Mouse (Mus musculus): Measurements from ENCODE around the gene Stra6. TPM values are rescaled to one million over a fixed set of nuclear protein-coding genes. Genes with fewer than 3 reads are reported as not detected.

The Stra6 gene
- total RNA-seq, 2 experiments from 2014 or later = 0.16 to 0.29 TPM

GRCm38 (mm10) chr9:58087277-58087998 lies 23.9 kb downstream of the Stra6 start:
- no peak for DNase-seq
- intact Hi-C loops (cut with DNase I; ENCODE audit: low total_unique reads) = no loop called here

- intact Hi-C loops (cut with DNase I; ENCODE audit: low total_unique reads) = no loop called here
- DNase-seq = peak; percentile 44
These were observed 28.2 kb downstream of the Stra6 start for GRCm38 (mm10) chr9:58091623-58092425.

- intact Hi-C loops (cut with DNase I; ENCODE audit: low total_unique reads) = no loop called here
These were observed 29.1 kb downstream of the Stra6 start for GRCm38 (mm10) chr9:58092581-58093269.

DNA sequence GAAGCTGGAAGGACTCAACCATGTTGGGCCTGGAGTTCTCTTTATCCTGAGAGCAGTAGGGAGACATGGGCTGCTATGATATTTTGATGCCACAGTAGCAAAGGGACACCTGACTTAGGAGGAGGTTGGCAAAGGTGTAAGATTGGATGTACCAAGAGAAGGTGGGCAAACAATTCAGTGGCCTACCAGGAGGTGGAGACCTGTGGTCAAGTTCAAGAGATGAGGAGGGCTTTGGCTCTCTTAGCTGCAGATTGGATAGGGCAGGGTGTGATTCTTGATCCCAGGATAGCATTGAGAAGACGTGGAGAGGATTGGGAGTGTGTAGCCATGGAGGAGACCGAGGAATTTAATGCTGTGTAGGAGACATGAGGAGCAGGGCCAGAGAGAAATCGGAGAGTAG lies 30.2 kb downstream of the Stra6 start:
- no peak for DNase-seq
- intact Hi-C loops (cut with DNase I; ENCODE audit: low total_unique reads) = no loop called here

More at GRCm38 (mm10) chr9:58092581-58093269, 29.1 kb downstream of the Stra6 start:
- DNase-seq = peak; percentile 44

DNA sequence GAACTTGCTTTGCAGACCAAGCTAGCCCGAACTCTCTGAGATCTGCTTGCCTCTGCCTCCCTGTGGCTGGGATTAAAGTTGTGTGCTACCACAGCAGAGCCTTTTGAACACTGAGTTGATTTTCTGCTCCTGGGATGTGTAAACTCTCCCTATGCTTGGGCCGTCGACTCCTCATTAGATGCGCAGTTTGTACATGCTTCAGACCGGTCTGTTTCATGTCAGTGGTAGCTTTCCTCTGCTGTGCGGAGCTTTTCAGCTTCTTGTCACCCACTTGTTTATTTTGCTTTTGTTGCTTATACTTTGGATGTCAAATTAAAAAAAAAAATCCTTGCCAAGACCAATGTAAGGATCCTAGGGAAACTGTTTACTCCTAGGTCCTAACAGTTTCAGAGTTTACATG lies 32.4 kb downstream of the Stra6 start:
- no peak for DNase-seq
- intact Hi-C loops (cut with DNase I; ENCODE audit: low total_unique reads) = no loop called here

- intact Hi-C loops (cut with DNase I; ENCODE audit: low total_unique reads) = no loop called here
- DNase-seq = no peak
These were observed 33.2 kb downstream of the Stra6 start for GRCm38 (mm10) chr9:58096629-58097301.

GRCm38 (mm10) chr9:58099836-58100565 lies 36.4 kb downstream of the Stra6 start:
- no peak for DNase-seq
- intact Hi-C loops (cut with DNase I; ENCODE audit: low total_unique reads) = no loop called here

DNA sequence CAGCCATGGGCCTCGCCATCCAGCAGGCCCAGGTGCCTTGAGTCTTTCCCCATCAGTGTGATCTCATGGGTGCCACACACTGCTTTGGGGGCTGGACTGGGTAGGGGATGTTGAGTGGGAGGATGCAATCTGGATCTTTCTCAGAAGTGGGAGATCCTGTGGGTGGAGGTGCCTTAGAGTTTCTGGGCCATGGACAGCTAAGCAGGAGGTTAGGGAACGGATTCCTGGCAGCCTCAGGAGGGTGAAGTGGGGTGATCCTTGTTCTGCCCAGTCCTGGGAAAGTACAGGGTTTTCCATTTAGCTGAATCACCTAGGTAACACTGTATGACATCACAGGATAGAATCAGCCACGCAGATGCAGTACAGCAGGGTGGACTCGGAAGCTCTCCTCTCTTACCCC lies 38.4 kb downstream of the Stra6 start:
- no peak for DNase-seq
- intact Hi-C loops (cut with DNase I; ENCODE audit: low total_unique reads) = no loop called here

DNA sequence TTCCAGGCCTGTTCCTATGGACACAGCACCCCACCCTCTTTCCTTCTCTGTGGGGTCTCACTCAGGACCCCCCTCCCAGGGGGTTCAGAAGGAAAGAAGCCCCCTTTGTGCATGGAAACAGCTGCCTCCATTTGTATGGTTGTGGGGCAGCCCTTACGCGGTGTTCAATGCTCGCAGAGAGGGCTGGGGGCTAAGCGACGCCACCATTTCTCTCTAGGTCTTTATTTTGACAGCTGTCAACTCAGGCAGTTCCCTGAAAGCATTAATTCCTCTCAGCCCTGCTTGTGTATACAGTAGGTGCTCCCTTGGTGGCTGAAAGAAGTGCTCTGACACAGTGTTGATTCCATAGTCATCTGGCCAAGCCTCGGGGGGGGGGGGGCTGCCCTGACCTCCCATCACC lies 40.1 kb downstream of the Stra6 start:
- DNase-seq = no peak
- intact Hi-C loops (cut with DNase I; ENCODE audit: low total_unique reads) = no loop called here

DNA sequence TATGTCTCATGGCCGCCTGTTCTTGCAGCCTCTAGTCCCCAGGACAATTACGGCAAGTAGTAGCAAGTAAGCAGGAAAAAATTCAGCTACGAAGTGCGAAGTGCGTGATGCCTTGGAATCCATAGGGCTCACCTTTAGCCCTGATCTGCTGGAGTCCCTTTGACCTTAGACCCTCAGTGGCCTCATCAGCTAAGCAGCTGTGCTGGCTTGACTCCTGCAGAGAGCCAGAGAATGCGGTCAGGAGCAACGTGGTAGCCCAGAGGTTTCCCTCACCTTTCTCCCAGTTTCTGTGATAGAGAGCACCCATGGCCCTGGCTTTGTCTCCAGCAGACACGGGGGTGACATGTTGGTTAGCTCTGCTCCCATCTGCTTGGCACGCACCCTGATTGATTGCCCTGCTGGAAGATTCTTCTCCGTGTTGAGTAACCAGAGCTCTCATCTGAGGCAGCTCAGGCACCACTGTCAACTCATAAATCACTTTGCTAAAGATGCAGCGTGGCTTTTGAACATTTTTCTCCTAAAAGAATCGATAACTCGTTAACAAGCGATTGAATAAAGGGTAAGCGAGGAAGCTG lies 42.1 kb downstream of the Stra6 start:
- no peak for DNase-seq
- intact Hi-C loops (cut with DNase I; ENCODE audit: low total_unique reads) = no loop called here

- intact Hi-C loops (cut with DNase I; ENCODE audit: low total_unique reads) = no loop called here
- peak; percentile 25 for DNase-seq
These were observed 43.9 kb downstream of the Stra6 start for GRCm38 (mm10) chr9:58107494-58107893.

DNA sequence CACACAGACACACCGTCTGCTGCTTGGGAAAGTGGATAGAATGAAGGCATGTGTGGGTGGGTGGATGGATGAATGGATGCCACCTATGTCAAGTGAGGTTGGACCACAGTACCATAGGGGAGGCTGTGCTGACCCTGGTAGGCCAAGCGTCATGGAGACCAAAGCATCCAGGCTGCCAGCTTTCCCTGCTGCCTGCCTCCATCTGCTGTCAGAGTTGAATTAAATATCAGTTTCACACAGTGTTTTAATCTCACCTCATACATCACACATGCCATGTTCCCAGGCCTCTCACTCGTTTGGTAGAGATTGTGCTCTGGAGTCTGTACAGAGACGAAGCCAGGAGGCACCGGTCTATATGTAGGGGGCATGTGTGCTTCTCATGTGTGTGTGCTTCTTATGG lies 47.2 kb downstream of the Stra6 start:
- no peak for DNase-seq
- intact Hi-C loops (cut with DNase I; ENCODE audit: low total_unique reads) = no loop called here

GRCm38 (mm10) chr9:58111431-58111830 lies 47.8 kb downstream of the Stra6 start:
- intact Hi-C loops (cut with DNase I; ENCODE audit: low total_unique reads) = no loop called here
- DNase-seq = no peak

DNA sequence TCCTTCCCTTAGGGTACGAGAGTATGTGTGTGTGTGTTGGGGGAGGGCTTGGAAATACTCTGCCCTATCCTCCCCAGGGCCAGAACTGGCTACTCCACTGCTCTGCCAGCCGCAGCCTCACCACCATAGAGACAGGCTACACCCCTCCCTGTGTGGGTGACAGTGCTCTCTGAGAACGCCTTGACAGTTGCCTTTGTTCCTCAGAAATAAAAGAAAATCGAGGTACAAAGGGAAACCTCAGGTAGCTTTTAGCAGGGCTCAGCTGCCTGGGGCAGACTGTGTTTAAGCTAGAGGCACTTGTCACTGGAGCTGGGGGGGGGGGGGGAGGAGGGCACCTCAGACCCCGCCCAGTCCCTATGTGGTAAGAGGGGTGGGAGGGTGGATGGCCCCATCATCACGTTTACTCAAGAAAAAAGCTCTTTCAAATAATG lies 48.7 kb downstream of the Stra6 start:
- DNase-seq = no peak
- intact Hi-C loops (cut with DNase I; ENCODE audit: low total_unique reads) = no loop called here

GRCm38 (mm10) chr9:58112866-58113278 lies 49.3 kb downstream of the Stra6 start:
- DNase-seq = no peak
- intact Hi-C loops (cut with DNase I; ENCODE audit: low total_unique reads) = no loop called here

DNA sequence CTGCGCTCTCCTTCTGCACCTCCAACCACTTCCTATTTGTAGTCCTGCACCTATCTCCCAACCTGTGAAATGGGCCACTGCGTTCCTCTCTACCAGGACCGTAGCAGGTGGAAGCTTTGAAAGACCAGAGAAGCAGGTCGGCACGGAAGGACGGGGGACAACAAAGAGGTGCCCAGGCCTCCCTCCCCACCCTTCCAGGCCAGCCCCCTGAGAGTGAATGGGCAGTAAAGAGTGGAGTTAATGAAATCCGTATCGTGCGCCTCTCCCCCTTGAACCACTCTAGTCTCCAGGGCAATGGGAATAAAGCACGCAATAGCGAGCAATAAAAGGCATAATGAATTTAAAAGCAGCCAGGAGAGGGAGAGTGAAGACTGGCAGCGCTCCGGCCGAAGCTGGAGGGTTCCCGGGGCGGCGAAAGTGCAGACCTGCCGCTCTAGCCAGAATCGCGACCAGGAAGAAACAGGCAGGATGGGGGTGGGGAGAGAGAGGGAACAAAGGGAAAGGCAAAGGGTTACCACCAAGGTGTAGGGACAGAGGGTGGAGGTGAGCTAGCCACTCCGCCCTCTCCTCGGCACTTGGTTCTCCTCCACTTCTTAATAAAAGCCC lies 49.8 kb downstream of the Stra6 start:
- no peak for DNase-seq
- intact Hi-C loops (cut with DNase I; ENCODE audit: low total_unique reads) = no loop called here

DNA sequence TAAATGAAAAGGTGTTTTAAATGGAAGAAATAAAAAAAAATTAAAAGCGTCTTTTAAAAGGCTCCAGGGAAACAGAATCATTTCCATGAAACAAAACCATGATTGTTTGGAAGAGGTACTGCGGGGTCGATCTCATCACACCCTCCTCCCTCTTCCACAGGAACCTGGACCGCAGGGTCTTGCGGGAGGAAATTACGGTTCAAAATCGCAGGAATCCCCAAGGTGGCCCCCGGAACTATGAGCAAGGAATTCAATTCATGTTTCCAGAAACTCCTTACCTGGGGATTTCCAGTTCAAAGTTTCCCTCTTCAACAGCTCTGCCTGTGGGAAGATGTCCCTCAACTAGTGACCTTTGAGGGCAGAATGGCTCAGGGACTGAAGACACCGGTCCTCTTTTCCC lies 50.4 kb downstream of the Stra6 start:
- DNase-seq = no peak
- intact Hi-C loops (cut with DNase I; ENCODE audit: low total_unique reads) = no loop called here

GRCm38 (mm10) chr9:58115297-58115925 lies 51.8 kb downstream of the Stra6 start:
- no peak for DNase-seq
- intact Hi-C loops (cut with DNase I; ENCODE audit: low total_unique reads) = no loop called here
